Mouse (Mus musculus): ENCODE data around the gene Akr1b8.
"Not testable (repeated sequence)": the region's sequence is repeated elsewhere in the genome, so short reads cannot be mapped to it uniquely, and the experiment has no call there.

The Akr1b8 gene

GRCm38 (mm10) chr6:34406746-34407145 lies 52.8 kb downstream of the Akr1b8 start:
- DNase-seq, result no peak

- no peak for DNase-seq
Observed at GRCm38 (mm10) chr6:34407403-34407802, 53.5 kb downstream of the Akr1b8 start.

- no peak for DNase-seq
Observed at GRCm38 (mm10) chr6:34412023-34412422, 58.1 kb downstream of the Akr1b8 start, which contains the start of gene Akr1b7. Gene Akr1b7, plus strand, starts transcription at chr6:34412334.

GRCm38 (mm10) chr6:34412688-34413087 lies 58.8 kb downstream of the Akr1b8 start:
- no peak for DNase-seq

- DNase-seq, result not testable (repeated sequence)
Observed at GRCm38 (mm10) chr6:34413386-34413785, 59.5 kb downstream of the Akr1b8 start.

GRCm38 (mm10) chr6:34416521-34416920 lies 62.6 kb downstream of the Akr1b8 start:
- DNase-seq, result no peak

Measured in right cerebral cortex, postnatal 4 days (tissue).